Mouse (Mus musculus) limb, embryonic 15.5 days (tissue): ENCODE data around the gene Mal. TPM values are rescaled to one million over a fixed set of nuclear protein-coding genes. Genes with fewer than 3 reads are reported as not detected.
A peak's percentile ranks its signal among the peaks of the same experiment; 100 is the strongest.
"Not testable (repeated sequence)": the region's sequence is repeated elsewhere in the genome, so short reads cannot be mapped to it uniquely, and the experiment has no call there.

Source experiments
- ATAC-seq: fragments of 200-750 bp; cut with Nextera tagmentation; 2 replicates; pipeline ENCODE4 v1.8.0; 2017; ENCODE audit warnings: low read depth, moderate TSS enrichment; ENCODE audit not compliant: insufficient number of reproducible peaks, low FRiP score, low TSS enrichment
- H3K27ac ChIP-seq: fragments of 300-500 bp; sonication (generic); 2 replicates; pipeline ENCODE4 v1.5.1; 2015; ENCODE audit warnings: moderate library complexity, mild to moderate bottlenecking, inconsistent platforms
- H3K27me3 ChIP-seq: fragments of 300-500 bp; sonication (generic); 2 replicates; pipeline ENCODE4 v1.6.1; 2015; ENCODE audit warnings: inconsistent platforms
- H3K36me3 ChIP-seq: fragments of 300-500 bp; sonication (generic); 2 replicates; pipeline ENCODE4 v1.6.1; 2015; ENCODE audit warnings: inconsistent platforms
- H3K4me1 ChIP-seq: fragments of 300-500 bp; sonication (generic); 2 replicates; pipeline ENCODE4 v1.6.1; 2015; ENCODE audit warnings: inconsistent platforms
- H3K4me2 ChIP-seq: fragments of 300-500 bp; sonication (generic); 2 replicates; pipeline ENCODE4 v1.6.1; 2015; ENCODE audit warnings: mild to moderate bottlenecking, inconsistent platforms
- H3K4me3 ChIP-seq: fragments of 300-500 bp; sonication (generic); 2 replicates; pipeline ENCODE4 v1.5.1; 2015; ENCODE audit warnings: mild to moderate bottlenecking, inconsistent platforms
- H3K9ac ChIP-seq: fragments of 300-500 bp; sonication (generic); 2 replicates; pipeline ENCODE4 v1.6.1; 2015; ENCODE audit warnings: inconsistent platforms
- H3K9me3 ChIP-seq: fragments of 300-500 bp; sonication (generic); 2 replicates; pipeline ENCODE4 v1.6.1; 2016; ENCODE audit warnings: inconsistent platforms
- WGBS: fragments of 180-500 bp; shearing (Covaris S2); methylation state at CpG from one replicate; pipeline ENCODE4 v1.1.7; 2015; 5-methylcytosine and 5-hydroxymethylcytosine counted together
- polyA plus RNA-seq: library from polyadenylated mRNA; unstranded; fragments of >200 nt; fragmentation: Nextera tagmentation; extraction: Ambion mirVana; gene quantifications from 2 replicates; pipeline ENCODE4 v1.2.1, GENCODE M21; 2015

Mal gene
- polyA plus RNA-seq, 1 experiment from 2014 or later = 117 TPM

DNA sequence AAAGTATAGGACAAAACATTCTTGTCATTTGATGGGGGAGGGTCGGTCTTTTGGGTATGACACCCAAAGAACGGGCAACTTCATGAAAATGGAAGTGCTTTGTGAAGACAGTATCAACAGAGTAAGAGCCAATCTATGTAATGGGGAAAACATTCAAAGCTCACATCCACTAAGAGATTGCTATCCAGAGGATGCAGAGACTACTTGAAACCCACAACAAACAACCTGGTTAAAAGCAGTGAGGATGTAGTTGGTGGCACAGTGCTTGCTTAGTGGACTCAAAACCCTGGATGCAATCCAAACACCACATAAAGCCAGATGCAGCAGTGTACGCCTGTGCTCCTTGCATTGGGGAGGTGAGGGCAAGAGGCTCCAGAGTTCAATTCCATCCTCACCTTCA is 37.2 kb downstream of the Mal start:
- ATAC-seq = no peak
- no peaks in the 10 kb centered on the region for H3K4me1 ChIP-seq

DNA sequence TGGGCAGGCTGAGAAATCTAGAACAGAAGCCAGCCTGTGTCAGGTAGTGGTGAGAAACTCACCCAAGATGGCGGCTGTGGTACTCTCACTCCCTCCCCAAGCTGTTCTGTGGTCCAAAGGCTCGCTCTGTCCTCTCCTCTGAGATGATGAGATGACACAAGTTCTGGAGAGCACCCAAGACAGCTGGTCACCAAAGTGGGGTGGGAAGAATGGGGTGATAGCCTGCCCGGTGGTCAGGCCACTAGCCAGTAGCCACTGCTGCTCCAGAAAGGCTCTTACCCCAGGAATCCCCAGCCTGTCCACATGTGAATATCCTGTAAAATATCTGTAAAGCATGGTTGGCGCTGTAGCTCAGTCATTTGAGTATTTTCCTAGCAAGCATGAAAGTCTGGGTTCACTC is 44.2 kb downstream of the Mal start:
- peaks cover 6% of the 10 kb centered on the region; the same call in 1 of the 2 replicates for H3K4me1 ChIP-seq
- no peak overlapping the region for H3K9ac ChIP-seq
- no peaks in the 10 kb centered on the region for H3K36me3 ChIP-seq
- H3K4me3 ChIP-seq = no peak overlapping the region
- H3K27ac ChIP-seq = no peak overlapping the region
- 86% methylated on average over 4 of the region's 4 CpGs for WGBS
- H3K4me2 ChIP-seq = no peak overlapping the region
- no peaks in the 10 kb centered on the region for H3K9me3 ChIP-seq
- H3K27me3 ChIP-seq = no peaks in the 10 kb centered on the region
- ATAC-seq = no peak

More for the DNA sequence above, 37.2 kb downstream of the Mal start:
- no peaks in the 10 kb centered on the region for H3K36me3 ChIP-seq
- H3K9me3 ChIP-seq = no peaks in the 10 kb centered on the region
- no peaks in the 10 kb centered on the region for H3K27me3 ChIP-seq
- H3K4me3 ChIP-seq = no peak overlapping the region
- no peak overlapping the region for H3K27ac ChIP-seq
- 74% methylated on average over 3 of the region's 3 CpGs for WGBS
- no peak overlapping the region for H3K4me2 ChIP-seq
- no peak overlapping the region for H3K9ac ChIP-seq

DNA sequence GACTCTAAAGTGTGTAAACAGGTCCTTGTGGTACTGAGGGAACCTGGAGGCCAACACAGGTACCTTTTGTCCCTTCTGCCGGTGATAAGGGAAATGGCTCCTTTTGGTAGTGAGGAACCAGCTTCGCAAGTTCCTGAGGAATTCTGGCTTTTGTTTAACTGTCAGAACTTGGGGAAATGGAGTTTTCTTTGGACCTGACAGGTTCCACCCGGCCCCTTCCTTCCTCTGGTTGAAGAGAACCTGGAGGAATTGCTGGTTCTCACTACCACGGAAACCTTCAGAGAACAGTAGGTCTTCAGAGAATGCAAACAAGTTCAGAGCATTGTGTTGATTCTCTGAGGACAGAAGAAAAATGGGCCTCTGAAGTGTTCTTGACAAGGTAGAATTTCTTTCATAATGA is 45.1 kb downstream of the Mal start:
- ATAC-seq = no peak

DNA sequence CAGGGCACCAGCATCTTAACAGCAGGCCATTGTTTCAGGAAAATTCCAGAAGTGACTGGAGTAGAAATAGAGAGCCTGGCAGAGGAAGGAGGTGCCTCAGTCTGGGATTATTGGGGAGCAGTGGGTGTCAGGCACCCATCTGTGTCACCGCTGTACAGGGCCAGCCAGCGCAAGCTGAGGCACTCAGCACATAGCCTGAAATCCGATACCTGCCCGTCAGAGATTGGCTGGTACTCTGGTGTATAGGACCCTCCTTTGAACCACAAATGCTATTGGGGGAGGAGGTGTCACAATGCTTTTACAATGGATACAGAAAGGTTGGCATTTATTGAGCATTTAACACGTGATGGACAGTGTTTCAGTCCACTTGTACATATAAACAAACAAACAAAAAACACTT is 47.5 kb downstream of the Mal start:
- no peak overlapping the region for H3K4me2 ChIP-seq
- ATAC-seq = no peak
- WGBS = 3% methylated on average over 5 of the region's 5 CpGs
- no peak overlapping the region for H3K27ac ChIP-seq
- H3K4me1 ChIP-seq = peaks cover 6% of the 10 kb centered on the region; the same call in 1 of the 2 replicates
- no peak overlapping the region for H3K4me3 ChIP-seq
- H3K9me3 ChIP-seq = no peaks in the 10 kb centered on the region
- H3K9ac ChIP-seq = no peak overlapping the region
- H3K36me3 ChIP-seq = peaks cover 23% of the 10 kb centered on the region
- no peaks in the 10 kb centered on the region for H3K27me3 ChIP-seq

More for the DNA sequence above, 45.1 kb downstream of the Mal start:
- H3K27ac ChIP-seq = no peak overlapping the region
- peaks cover 6% of the 10 kb centered on the region; the same call in 1 of the 2 replicates for H3K4me1 ChIP-seq
- H3K36me3 ChIP-seq = no peaks in the 10 kb centered on the region; the same call in 1 of the 2 replicates
- H3K4me3 ChIP-seq = no peak overlapping the region
- no peaks in the 10 kb centered on the region for H3K27me3 ChIP-seq
- H3K9ac ChIP-seq = no peak overlapping the region
- WGBS = 67% methylated on average over 4 of the region's 4 CpGs
- H3K4me2 ChIP-seq = no peak overlapping the region
- H3K9me3 ChIP-seq = no peaks in the 10 kb centered on the region

DNA sequence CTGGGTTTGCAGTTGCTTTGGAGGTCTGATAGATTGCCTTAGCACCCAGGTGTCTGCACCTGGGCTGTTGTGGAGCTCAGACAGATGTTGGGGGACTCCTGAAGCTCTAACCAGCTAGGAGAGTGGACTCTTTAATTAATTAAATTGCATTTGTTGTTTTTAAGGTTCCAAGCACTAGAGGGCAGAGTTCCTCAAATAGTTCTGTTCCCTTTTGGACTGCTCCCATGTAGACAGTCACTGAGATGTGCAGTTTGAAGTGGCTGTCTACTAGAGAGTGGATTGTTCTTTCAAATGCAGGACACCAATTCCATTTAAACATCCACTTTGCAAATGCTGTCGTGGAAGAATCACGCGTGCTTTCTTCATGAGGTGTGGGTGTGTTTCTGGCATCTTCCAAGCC is 48.3 kb downstream of the Mal start:
- no peak overlapping the region for H3K4me3 ChIP-seq
- no peaks in the 10 kb centered on the region for H3K27me3 ChIP-seq
- peaks cover 28% of the 10 kb centered on the region for H3K36me3 ChIP-seq
- whole genome bisulfite sequencing = 45% methylated on average over 3 of the region's 3 CpGs
- no peak overlapping the region for H3K9ac ChIP-seq
- H3K27ac ChIP-seq = no peak overlapping the region
- H3K4me2 ChIP-seq = no peak overlapping the region
- peaks cover 6% of the 10 kb centered on the region; the same call in 1 of the 2 replicates for H3K4me1 ChIP-seq
- H3K9me3 ChIP-seq = no peaks in the 10 kb centered on the region
- no peak for ATAC-seq

DNA sequence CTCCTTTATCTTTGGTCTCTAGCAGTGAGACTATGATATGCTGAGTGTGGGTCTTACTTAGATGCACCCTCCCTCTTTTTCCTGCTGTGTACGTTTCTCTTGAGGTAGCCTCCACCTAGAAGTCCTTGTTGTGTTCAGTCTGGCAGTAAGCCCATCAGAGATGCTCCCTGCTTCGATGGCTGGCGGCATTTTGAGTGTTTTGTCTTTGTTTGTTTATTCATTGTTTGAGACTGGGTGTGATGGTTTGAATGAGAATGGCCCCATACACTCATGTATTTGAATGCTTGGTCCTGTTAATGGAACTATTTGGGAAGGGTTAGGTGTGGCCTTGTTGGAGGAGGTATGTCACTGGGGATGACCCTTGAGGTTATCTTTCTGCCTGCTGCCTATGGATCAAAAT is 51.3 kb downstream of the Mal start:
- peaks cover 57% of the 10 kb centered on the region for H3K36me3 ChIP-seq
- H3K9me3 ChIP-seq = no peaks in the 10 kb centered on the region
- peaks cover 6% of the 10 kb centered on the region; the same call in 1 of the 2 replicates for H3K4me1 ChIP-seq
- no peak for ATAC-seq
- WGBS = 100% methylated on average over 3 of the region's 3 CpGs
- H3K4me2 ChIP-seq = no peak overlapping the region
- no peak overlapping the region for H3K4me3 ChIP-seq
- no peak overlapping the region for H3K27ac ChIP-seq
- no peaks in the 10 kb centered on the region for H3K27me3 ChIP-seq
- no peak overlapping the region for H3K9ac ChIP-seq

DNA sequence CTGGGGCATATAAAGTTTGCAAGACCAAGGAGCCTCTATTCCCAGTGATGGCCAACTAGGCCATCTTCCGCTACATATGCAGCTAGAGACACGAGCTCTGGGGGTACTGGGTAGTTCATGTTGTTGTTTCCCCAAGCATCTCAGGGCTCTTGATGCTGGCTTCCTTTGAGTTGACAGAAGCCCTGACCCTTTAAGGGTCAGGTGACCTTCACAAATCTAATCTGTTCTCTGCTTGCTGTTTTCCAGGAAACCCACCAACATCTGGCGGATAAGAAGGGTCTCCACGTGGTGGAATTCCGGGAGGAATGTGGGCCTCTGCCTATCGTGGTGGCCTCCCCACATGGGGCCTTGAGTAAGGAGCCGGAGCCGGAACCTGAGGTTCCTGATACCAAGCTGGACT is 53.1 kb downstream of the Mal start:
- not testable (repeated sequence) for H3K9ac ChIP-seq, H3K27me3 ChIP-seq, H3K9me3 ChIP-seq, H3K4me3 ChIP-seq, H3K4me1 ChIP-seq, ATAC-seq, H3K27ac ChIP-seq, H3K4me2 ChIP-seq
- 87% methylated on average over 6 of the region's 8 CpGs for WGBS
- H3K36me3 ChIP-seq = peaks cover 75% of the 10 kb centered on the region

DNA sequence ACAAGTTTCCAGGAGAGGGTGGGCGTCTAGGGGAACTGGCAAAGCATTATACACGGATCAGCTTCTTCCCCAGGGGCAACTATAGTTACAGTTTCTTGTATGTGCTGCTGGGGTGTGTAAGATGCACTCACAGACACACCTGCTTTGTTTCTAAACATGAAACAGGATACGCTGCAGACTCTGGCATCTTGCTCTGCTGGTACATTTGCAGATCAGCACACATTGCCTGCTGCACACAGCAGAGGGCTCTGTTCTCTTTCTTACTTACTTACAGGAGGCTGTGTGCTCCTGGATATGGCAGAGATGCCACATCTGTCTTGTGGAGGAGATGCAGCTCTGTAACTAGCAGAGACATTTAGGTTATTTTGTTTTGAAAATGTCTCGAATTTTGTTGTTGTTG is 65.7 kb downstream of the Mal start:
- 55% methylated on average over 4 of the region's 4 CpGs for WGBS
- no peak overlapping the region for H3K27ac ChIP-seq
- H3K4me1 ChIP-seq = peaks cover 26% of the 10 kb centered on the region
- no peak for ATAC-seq
- no peak overlapping the region for H3K4me2 ChIP-seq
- H3K36me3 ChIP-seq = peaks cover 46% of the 10 kb centered on the region
- H3K4me3 ChIP-seq = no peak overlapping the region
- H3K9me3 ChIP-seq = no peaks in the 10 kb centered on the region
- H3K9ac ChIP-seq = no peak overlapping the region
- H3K27me3 ChIP-seq = no peaks in the 10 kb centered on the region

DNA sequence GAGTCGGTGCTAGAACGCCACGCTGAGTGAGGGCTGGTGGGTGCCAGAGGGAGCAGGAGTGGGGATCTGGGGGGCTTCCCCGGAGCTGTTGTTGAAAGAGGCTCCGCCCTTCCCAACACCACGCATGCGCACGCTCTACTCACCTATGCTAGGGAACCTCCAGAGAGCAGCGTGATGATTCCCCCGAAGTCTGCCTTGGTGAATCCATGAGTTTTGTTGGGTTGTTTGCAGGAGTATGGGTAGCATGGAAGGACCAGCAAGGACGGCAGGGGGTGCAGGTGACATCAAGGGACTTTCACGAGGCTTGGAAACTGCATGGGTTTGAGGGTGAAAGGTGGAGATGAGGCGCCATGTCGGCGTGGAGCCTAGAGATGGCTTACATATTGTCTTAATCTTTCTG is 66.3 kb downstream of the Mal start:
- peaks cover 39% of the 10 kb centered on the region for H3K36me3 ChIP-seq
- H3K9me3 ChIP-seq = no peaks in the 10 kb centered on the region
- peak overlapping the region; percentile 22; the same call in 1 of the 2 replicates for H3K27ac ChIP-seq
- ATAC-seq = no peak
- no peaks in the 10 kb centered on the region for H3K27me3 ChIP-seq
- WGBS = 67% methylated on average over 15 of the region's 15 CpGs
- peak overlapping the region; percentile 14; the same call in 1 of the 2 replicates for H3K9ac ChIP-seq
- no peak overlapping the region for H3K4me3 ChIP-seq
- H3K4me1 ChIP-seq = peaks cover 26% of the 10 kb centered on the region
- H3K4me2 ChIP-seq = 0 out of 2 replicates have a peak overlapping the region, but pooled peaks have one; percentile 14

DNA sequence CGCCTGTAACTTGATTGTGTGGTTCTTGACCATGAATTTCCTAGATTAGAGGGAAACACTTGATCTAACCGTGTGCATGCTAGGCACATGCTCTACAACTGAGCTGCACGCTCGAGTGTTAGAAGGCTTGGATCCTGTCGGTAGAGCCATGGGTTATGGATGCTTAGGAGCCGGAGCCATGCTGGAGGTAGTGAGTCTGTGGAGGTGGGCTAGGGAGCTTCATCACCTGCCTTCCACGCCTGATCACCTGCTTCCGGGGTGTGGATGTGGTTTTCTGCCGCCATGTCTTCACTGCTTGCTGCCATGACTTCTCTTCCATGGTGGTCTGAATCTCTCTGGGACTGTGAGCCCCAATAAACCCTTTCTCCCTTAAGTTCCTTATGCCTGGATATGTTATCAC is 67.6 kb downstream of the Mal start:
- no peak overlapping the region for H3K9ac ChIP-seq
- H3K27me3 ChIP-seq = no peaks in the 10 kb centered on the region
- H3K4me2 ChIP-seq = no peak overlapping the region
- H3K9me3 ChIP-seq = no peaks in the 10 kb centered on the region
- peaks cover 34% of the 10 kb centered on the region for H3K4me1 ChIP-seq
- no peak overlapping the region for H3K27ac ChIP-seq
- peaks cover 26% of the 10 kb centered on the region for H3K36me3 ChIP-seq
- 91% methylated on average over 9 of the region's 9 CpGs for whole genome bisulfite sequencing
- H3K4me3 ChIP-seq = no peak overlapping the region
- ATAC-seq = no peak

DNA sequence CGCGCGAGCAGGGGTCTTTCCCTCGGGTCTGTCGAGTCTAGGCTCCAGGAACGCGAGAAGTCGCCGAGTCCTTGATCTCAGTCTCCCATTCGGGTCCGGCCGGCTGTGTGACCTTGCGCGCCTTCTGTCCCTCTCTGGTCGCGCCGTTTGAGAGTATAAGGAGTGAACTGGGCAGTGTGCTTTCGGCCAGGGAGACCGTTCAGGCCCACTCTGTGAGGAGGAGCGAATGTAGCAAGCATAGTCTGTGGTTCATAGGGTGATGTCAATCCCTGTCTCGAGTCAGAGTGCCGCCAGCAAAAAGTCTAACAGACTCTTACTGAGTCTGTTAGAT is 69.0 kb downstream of the Mal start:
- Histone ChIP-seq H3K27me3 (no peaks in the 10 kb centered on the region), H3K4me2 (peak overlapping the region; percentile 72), H3K4me3 (peak overlapping the region; percentile 94), H3K36me3 (peaks cover 17% of the 10 kb centered on the region), H3K9ac (peak overlapping the region; percentile 80), H3K9me3 (no peaks in the 10 kb centered on the region), H3K4me1 (peaks cover 35% of the 10 kb centered on the region), H3K27ac (peak overlapping the region; percentile 95; the same call in 1 of the 2 replicates)
- 0 out of 2 replicates have a peak, but pooled peaks have one; percentile 4 for ATAC-seq
- under 1% methylated on average over 22 of the region's 22 CpGs for WGBS

DNA sequence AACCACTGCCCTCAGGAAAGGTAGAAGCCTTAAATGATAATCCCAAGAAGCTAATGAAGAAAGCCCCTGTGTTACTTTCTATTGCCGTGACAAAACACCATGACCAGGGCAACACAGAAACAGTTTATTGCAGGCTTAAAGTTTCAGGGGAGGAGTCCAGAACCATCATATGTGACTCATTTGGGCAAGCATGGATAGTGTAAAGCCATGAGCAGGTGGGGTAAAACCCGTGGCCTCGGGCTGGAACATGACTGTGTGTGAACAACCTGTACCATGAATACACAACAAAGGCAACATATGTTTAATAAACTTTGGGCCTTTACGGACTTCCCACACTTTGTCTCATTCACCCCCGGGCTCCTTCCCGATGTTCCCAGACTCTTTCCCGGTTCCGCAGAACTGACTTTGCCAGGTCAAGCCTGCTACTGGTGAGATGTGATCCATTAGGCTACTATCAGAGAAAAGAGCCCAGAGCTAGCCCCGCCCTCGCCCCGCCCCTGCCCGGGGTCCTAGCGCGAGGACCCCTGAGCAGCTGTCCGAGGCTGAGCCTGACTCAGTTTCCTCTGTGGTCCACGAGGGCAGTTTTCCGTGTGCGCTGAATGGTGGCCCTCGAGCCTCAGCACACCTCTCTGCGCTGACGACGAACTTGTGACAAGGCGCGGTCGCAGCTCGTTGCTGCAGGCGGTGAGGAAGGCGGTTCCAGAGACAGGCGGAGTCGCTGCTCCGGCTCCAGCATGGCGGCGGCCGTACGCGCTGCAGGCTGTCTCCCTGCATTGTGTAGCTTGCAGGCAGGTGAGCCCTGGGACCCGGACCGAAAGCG is 69.6 kb downstream of the Mal start, which contains the start of the genes Zfp661 and Mrps5:
Gene Zfp661, minus strand, starts transcription at position 401 of the 820 bp plus-strand sequence.
Gene Mrps5, plus strand, starts transcription at position 529 of the 820 bp plus-strand sequence.
- peak; percentile 78 for ATAC-seq
- Histone ChIP-seq H3K9me3 (no peaks in the 10 kb centered on the region), H3K4me1 (peaks cover 35% of the 10 kb centered on the region), H3K36me3 (peaks cover 12% of the 10 kb centered on the region), H3K9ac (peak within 1 kb of the TSS; percentile 80), H3K4me3 (peak within 1 kb of the TSS; percentile 94), H3K27me3 (no peaks in the 10 kb centered on the region), H3K27ac (peak within 1 kb of the TSS; percentile 95), H3K4me2 (peak within 1 kb of the TSS; percentile 72)
- WGBS = 5% methylated on average over 39 of the region's 39 CpGs
